Mouse (Mus musculus): ENCODE data around the gene Klc3. TPM values are rescaled to one million over a fixed set of nuclear protein-coding genes. Genes with fewer than 3 reads are reported as not detected.

Klc3 gene
- polyA plus RNA-seq, 1 experiment from 2014 or later: 3.5 TPM

DNA sequence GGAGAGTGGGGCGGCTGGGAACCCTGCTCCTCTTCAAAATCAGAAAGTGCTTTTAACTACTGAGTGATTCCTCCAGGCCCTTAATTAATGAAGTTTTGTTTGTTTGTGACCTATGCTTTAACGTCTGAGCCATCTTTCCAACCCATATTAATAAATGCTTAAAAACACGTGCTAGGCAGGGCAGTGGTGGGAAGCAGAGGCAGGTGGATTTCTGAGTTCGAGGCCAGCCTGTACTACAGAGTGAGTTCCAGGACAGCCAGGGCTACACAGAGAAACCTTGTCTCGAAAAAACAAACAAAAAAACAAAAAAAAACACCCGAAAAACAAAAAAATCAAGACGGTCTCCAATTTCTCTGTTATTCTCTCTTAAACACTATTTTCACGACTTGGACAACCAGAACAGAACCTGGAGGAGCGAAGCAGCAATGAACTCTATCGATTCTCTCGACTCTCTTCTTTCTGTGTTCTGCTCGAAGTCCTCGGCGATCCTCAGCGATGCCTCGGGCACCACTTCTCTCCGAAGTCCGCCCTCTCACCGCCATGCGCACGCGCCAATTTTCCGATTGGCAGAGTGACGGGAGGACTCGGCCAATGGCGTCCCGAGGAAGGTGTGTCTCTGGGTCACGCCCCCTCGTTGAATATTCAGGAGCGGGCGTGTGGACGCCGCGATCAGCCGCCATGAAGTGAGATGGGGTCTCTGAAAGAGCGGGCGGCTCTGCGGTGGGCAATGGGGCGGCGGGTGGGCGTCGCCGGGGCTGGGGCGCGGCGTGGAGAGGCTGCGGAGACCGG lies 22.3 kb downstream of the Klc3 start, which contains the start of gene Ercc2:
TSS of gene Ercc2 (plus strand) at position 634 of the 789 bp plus-strand sequence.
- Histone ChIP-seq H3K36me3 (ENCODE audit: control insufficient read depth, insufficient read depth, low read length) (peaks cover 13% of the 10 kb centered on the region), H3K4me3 (ENCODE audit: low read depth, low read length) (peak within 1 kb of the TSS; percentile 86), H3K27ac (replicated peaks; ENCODE audit: low read depth, low read length) (no peak within 1 kb of the TSS), H3K4me2 (ENCODE audit: low read depth, severe bottlenecking) (peak within 1 kb of the TSS; percentile 91), H3K4me1 (ENCODE audit: control insufficient read depth, insufficient read depth, low read length) (peaks cover 4% of the 10 kb centered on the region; the same call in 1 of the 2 replicates), H3K27me3 (ENCODE audit: control insufficient read depth, insufficient read depth, low read length) (no peaks in the 10 kb centered on the region), H3K9me3 (ENCODE audit: control insufficient read depth, low read length) (no peaks in the 10 kb centered on the region), H3K9ac (ENCODE audit: low read length) (peak within 1 kb of the TSS; percentile 72)
- DNase-seq (ENCODE audit: low spot score) (peak; percentile 99), ATAC-seq (ENCODE audit: insufficient number of reproducible peaks, low FRiP score, low TSS enrichment, low read depth) (peak; percentile 96)
- 6% methylated on average over 48 of the region's 48 CpGs for WGBS

DNA sequence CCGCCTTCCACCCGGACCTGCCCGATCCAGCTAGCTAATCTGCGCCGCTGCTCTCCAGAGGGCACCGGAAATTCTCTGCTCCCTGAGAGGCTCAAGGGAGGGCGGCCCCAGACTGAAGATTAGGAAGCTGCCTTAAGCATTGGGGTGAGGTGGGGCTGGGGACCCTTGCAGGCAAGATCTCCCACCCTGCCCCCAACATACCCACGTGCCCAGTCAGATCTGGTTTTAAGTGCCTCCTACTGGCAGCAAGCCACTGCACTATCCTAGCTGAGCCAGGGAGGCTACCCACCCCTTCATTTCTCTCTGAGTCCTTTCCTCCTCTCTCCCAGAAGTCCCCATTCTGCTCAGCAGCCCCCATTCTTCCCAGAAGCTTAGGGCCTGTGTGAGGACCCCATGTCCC lies 25.9 kb downstream of the Klc3 start:
- no peak for DNase-seq (ENCODE audit: low spot score)
- H3K4me1 ChIP-seq (ENCODE audit: control insufficient read depth, insufficient read depth, low read length): peaks cover 4% of the 10 kb centered on the region; the same call in 1 of the 2 replicates
- no peak overlapping the region for H3K27ac ChIP-seq (replicated peaks; ENCODE audit: low read depth, low read length)
- no peak overlapping the region for H3K9ac ChIP-seq (ENCODE audit: low read length)
- no peaks in the 10 kb centered on the region for H3K9me3 ChIP-seq (ENCODE audit: control insufficient read depth, low read length)
- no peak overlapping the region for H3K4me2 ChIP-seq (ENCODE audit: low read depth, severe bottlenecking)
- H3K36me3 ChIP-seq (ENCODE audit: control insufficient read depth, insufficient read depth, low read length): no peaks in the 10 kb centered on the region
- no peak overlapping the region for H3K4me3 ChIP-seq (ENCODE audit: low read depth, low read length)
- ATAC-seq (ENCODE audit: insufficient number of reproducible peaks, low FRiP score, low TSS enrichment, low read depth): no peak
- WGBS: 68% methylated on average over 8 of the region's 8 CpGs
- H3K27me3 ChIP-seq (ENCODE audit: control insufficient read depth, insufficient read depth, low read length): no peaks in the 10 kb centered on the region

DNA sequence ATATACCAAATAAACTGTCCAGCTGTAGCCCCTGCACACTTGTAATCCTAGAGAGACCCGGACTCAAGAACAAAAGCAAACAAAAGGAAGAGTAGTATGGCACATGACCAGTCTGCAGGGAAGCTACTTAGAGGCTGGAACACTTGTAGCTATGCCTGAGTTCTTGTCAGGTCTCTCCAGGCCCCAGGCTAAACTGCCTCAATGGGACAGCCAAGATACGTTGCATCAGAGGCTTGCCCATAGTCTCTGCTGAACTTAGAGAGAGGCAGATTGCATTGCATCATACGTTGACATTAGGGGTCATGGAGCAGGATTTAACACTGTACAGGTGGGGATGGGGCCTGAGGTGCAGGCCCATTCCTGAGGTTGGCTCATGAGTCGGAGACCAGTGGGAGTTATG lies 27.9 kb downstream of the Klc3 start:
- Histone ChIP-seq H3K4me3 (ENCODE audit: low read depth, low read length) (no peak overlapping the region), H3K36me3 (ENCODE audit: control insufficient read depth, insufficient read depth, low read length) (no peaks in the 10 kb centered on the region), H3K4me1 (ENCODE audit: control insufficient read depth, insufficient read depth, low read length) (no peaks in the 10 kb centered on the region), H3K4me2 (ENCODE audit: low read depth, severe bottlenecking) (no peak overlapping the region), H3K27me3 (ENCODE audit: control insufficient read depth, insufficient read depth, low read length) (no peaks in the 10 kb centered on the region), H3K27ac (replicated peaks; ENCODE audit: low read depth, low read length) (no peak overlapping the region), H3K9me3 (ENCODE audit: control insufficient read depth, low read length) (no peaks in the 10 kb centered on the region), H3K9ac (ENCODE audit: low read length) (no peak overlapping the region)
- ATAC-seq (ENCODE audit: insufficient number of reproducible peaks, low FRiP score, low TSS enrichment, low read depth) (no peak), DNase-seq (ENCODE audit: low spot score) (no peak)
- WGBS: 90% methylated on average over 4 of the region's 4 CpGs

DNA sequence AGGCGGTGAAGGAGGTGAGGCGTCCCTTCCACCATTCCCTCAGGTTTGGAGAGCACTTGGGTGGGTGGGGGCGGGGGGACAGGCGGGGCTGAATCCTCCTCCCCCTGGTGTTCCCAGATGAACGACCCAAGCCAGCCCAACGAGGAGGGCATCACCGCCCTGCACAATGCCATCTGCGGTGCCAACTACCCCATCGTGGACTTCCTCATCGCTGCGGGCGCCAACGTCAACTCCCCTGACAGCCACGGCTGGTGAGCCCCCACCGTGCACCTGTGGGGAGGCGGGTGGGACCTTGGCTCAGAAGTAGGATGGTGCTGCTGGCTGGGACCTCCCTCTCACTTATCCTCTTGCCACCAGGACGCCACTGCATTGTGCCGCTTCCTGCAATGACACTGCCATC lies 28.5 kb downstream of the Klc3 start:
- DNase-seq (ENCODE audit: low spot score) (no peak), ATAC-seq (ENCODE audit: insufficient number of reproducible peaks, low FRiP score, low TSS enrichment, low read depth) (no peak)
- no peak overlapping the region for H3K9ac ChIP-seq (ENCODE audit: low read length)
- H3K27me3 ChIP-seq (ENCODE audit: control insufficient read depth, insufficient read depth, low read length): no peaks in the 10 kb centered on the region
- no peak overlapping the region for H3K4me3 ChIP-seq (ENCODE audit: low read depth, low read length)
- H3K4me1 ChIP-seq (ENCODE audit: control insufficient read depth, insufficient read depth, low read length): no peaks in the 10 kb centered on the region
- WGBS: 75% methylated on average over 18 of the region's 18 CpGs
- H3K4me2 ChIP-seq (ENCODE audit: low read depth, severe bottlenecking): no peak overlapping the region
- no peaks in the 10 kb centered on the region for H3K36me3 ChIP-seq (ENCODE audit: control insufficient read depth, insufficient read depth, low read length)
- H3K9me3 ChIP-seq (ENCODE audit: control insufficient read depth, low read length): no peaks in the 10 kb centered on the region
- H3K27ac ChIP-seq (replicated peaks; ENCODE audit: low read depth, low read length): no peak overlapping the region

DNA sequence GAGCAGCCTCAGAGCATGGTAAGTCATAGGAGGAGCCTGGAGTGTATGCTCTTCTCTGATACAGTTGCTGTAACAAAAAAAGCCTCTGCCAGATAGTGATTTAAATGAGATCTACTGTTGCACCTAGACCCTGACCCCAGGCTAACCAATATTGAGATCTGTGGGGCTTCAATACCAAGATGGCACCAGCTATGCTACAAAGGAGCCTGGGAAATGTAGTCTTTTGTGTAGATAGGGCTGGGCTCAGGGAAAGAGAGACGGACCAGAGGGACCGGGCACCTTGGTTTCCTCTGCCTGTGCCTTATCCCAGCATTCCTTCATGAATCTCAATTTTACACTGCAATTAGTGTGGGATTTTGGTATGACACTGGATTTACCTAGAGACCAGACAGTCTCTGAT lies 30.5 kb downstream of the Klc3 start:
- Histone ChIP-seq H3K36me3 (ENCODE audit: control insufficient read depth, insufficient read depth, low read length) (no peaks in the 10 kb centered on the region), H3K4me3 (ENCODE audit: low read depth, low read length) (no peak overlapping the region), H3K27me3 (ENCODE audit: control insufficient read depth, insufficient read depth, low read length) (0 out of 2 replicates have a peak, but pooled peaks cover 4% of the 10 kb centered on the region), H3K27ac (replicated peaks; ENCODE audit: low read depth, low read length) (no peak overlapping the region), H3K9me3 (ENCODE audit: control insufficient read depth, low read length) (no peaks in the 10 kb centered on the region), H3K4me1 (ENCODE audit: control insufficient read depth, insufficient read depth, low read length) (peaks cover 4% of the 10 kb centered on the region; the same call in 1 of the 2 replicates), H3K4me2 (ENCODE audit: low read depth, severe bottlenecking) (no peak overlapping the region), H3K9ac (ENCODE audit: low read length) (no peak overlapping the region)
- 86% methylated on average over 2 of the region's 2 CpGs for WGBS
- ATAC-seq (ENCODE audit: insufficient number of reproducible peaks, low FRiP score, low TSS enrichment, low read depth) (no peak), DNase-seq (ENCODE audit: low spot score) (no peak)

DNA sequence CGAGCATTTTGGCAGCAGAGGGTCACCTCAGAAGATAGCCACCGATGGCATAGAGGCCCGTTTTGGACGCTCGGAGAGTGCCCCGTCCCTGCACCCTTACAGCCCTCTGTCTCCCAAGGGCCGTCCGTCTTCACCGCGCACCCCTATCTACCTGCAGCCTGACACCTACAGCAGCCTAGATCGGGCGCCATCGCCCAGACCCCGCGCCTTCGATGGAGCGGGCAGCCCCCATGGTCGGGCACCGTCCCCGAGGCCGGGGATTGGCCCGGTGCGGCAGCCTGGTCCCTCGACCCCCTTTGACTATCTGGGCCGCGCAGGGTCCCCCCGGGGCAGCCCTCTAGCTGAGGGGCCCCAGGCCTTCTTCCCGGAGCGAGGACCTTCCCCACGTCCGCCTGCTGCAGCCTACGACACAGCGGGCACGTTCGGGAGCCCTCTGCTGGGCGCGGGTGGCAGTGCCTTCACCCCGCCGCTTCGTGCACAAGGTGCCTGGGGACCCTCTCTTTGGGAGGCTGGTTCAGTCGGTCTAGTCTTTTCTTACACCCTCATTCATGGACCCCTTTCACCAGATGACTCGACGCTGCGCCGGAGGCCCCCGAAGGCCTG lies 34.0 kb downstream of the Klc3 start:
- 0 out of 2 replicates have a peak, but pooled peaks have one; percentile 40 for ATAC-seq (ENCODE audit: insufficient number of reproducible peaks, low FRiP score, low TSS enrichment, low read depth)
- peak; percentile 81 for DNase-seq (ENCODE audit: low spot score)
- Histone ChIP-seq H3K4me3 (ENCODE audit: low read depth, low read length) (peak overlapping the region; percentile 29), H3K4me2 (ENCODE audit: low read depth, severe bottlenecking) (peak overlapping the region; percentile 58), H3K9me3 (ENCODE audit: control insufficient read depth, low read length) (no peaks in the 10 kb centered on the region), H3K9ac (ENCODE audit: low read length) (peak overlapping the region; percentile 48), H3K27ac (replicated peaks; ENCODE audit: low read depth, low read length) (no peak overlapping the region), H3K27me3 (ENCODE audit: control insufficient read depth, insufficient read depth, low read length) (0 out of 2 replicates have a peak, but pooled peaks cover 4% of the 10 kb centered on the region), H3K4me1 (ENCODE audit: control insufficient read depth, insufficient read depth, low read length) (peaks cover 4% of the 10 kb centered on the region; the same call in 1 of the 2 replicates), H3K36me3 (ENCODE audit: control insufficient read depth, insufficient read depth, low read length) (no peaks in the 10 kb centered on the region)
- 15% methylated on average over 46 of the region's 46 CpGs for WGBS

DNA sequence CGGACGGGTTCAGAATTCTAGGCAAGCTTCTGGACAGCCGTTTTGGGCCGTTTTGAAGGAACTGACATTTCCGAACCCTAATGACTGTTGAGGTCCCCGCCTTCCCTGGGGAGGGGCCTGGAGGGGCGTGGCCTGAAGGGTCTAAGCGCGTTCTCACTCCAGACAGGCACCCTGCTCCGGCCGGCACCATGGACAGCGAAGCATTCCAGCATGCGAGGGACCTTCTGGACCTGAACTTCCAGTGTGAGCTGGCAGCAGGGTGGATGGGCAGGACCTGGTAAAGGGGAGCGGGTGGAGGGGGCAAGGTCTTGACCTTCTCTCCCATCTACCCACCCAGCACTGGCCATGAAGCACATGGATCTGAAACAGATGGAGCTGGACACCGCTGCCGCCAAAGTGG lies 35.5 kb downstream of the Klc3 start:
- Histone ChIP-seq H3K27me3 (ENCODE audit: control insufficient read depth, insufficient read depth, low read length) (0 out of 2 replicates have a peak, but pooled peaks cover 4% of the 10 kb centered on the region), H3K4me2 (ENCODE audit: low read depth, severe bottlenecking) (no peak overlapping the region), H3K27ac (replicated peaks; ENCODE audit: low read depth, low read length) (no peak overlapping the region), H3K36me3 (ENCODE audit: control insufficient read depth, insufficient read depth, low read length) (no peaks in the 10 kb centered on the region), H3K4me3 (ENCODE audit: low read depth, low read length) (no peak overlapping the region), H3K9me3 (ENCODE audit: control insufficient read depth, low read length) (no peaks in the 10 kb centered on the region), H3K9ac (ENCODE audit: low read length) (no peak overlapping the region), H3K4me1 (ENCODE audit: control insufficient read depth, insufficient read depth, low read length) (peaks cover 4% of the 10 kb centered on the region; the same call in 1 of the 2 replicates)
- DNase-seq (ENCODE audit: low spot score): peak; percentile 70
- ATAC-seq (ENCODE audit: insufficient number of reproducible peaks, low FRiP score, low TSS enrichment, low read depth): no peak
- WGBS: 19% methylated on average over 16 of the region's 16 CpGs

DNA sequence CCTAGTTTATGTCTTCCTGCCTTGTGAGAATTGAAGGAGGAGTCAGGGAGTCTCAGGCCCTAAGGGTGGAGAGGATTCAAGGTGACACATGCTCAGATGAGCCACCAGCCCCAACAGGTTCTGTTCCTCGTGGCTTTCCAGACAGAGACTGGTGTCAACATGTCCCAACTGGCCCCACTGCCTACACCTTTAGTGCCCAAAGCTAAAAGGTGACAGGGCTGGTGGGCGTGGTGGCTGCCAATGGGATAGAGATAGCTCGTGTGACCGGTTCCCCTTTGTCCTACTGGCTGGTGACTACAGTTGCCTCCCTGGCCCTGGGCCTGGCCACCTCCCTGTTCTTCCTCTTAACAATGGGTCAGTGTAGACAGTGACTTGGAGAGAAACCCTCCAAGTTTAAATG lies 38.5 kb downstream of the Klc3 start:
- H3K4me2 ChIP-seq (ENCODE audit: low read depth, severe bottlenecking): no peak overlapping the region
- DNase-seq (ENCODE audit: low spot score): no peak

More for the DNA sequence above, 38.5 kb downstream of the Klc3 start:
- H3K9me3 ChIP-seq (ENCODE audit: control insufficient read depth, low read length): no peaks in the 10 kb centered on the region
- peaks cover 14% of the 10 kb centered on the region for H3K4me1 ChIP-seq (ENCODE audit: control insufficient read depth, insufficient read depth, low read length)
- H3K9ac ChIP-seq (ENCODE audit: low read length): no peak overlapping the region
- no peaks in the 10 kb centered on the region for H3K36me3 ChIP-seq (ENCODE audit: control insufficient read depth, insufficient read depth, low read length)
- no peak overlapping the region for H3K4me3 ChIP-seq (ENCODE audit: low read depth, low read length)
- 0 out of 2 replicates have a peak, but pooled peaks cover 6% of the 10 kb centered on the region for H3K27me3 ChIP-seq (ENCODE audit: control insufficient read depth, insufficient read depth, low read length)
- no peak overlapping the region for H3K27ac ChIP-seq (replicated peaks; ENCODE audit: low read depth, low read length)
- no peak for ATAC-seq (ENCODE audit: insufficient number of reproducible peaks, low FRiP score, low TSS enrichment, low read depth)
- WGBS: 75% methylated on average over 4 of the region's 4 CpGs
